Comparison of ENCODE assay signal across 8 mouse cellular contexts in genomic region chr6:115538645-115539429, GRCm38 (mm10). TPM values are rescaled to one million over a fixed set of nuclear protein-coding genes. Genes with fewer than 3 reads are reported as not detected.
DNase-seq lines count a peak whose midpoint lies in the region; ATAC-seq and TF ChIP-seq lines count a peak whose summit lies in the region.

No protein-coding gene starts in this region.

- no peaks in the 10 kb centered on the region for H3K27me3 ChIP-seq in forebrain, embryonic 12.5 days
- no peaks in the 10 kb centered on the region for H3K27me3 ChIP-seq in heart, postnatal 0 days (ENCODE audit: control insufficient read depth, insufficient read depth, low read length)
- H3K27me3 ChIP-seq in liver, embryonic 14.5 days (ENCODE audit: control insufficient read depth, insufficient read depth, low read length), result no peaks in the 10 kb centered on the region
- H3K27me3 ChIP-seq in neural tube, embryonic 12.5 days (replicated peaks), result no peaks in the 10 kb centered on the region
- no peaks in the 10 kb centered on the region for H3K27me3 ChIP-seq in stomach, postnatal 0 days (ENCODE audit: control insufficient read depth, insufficient read depth, low read length)

- TF ChIP-seq CTCF in heart, postnatal 0 days (IDR thresholded peaks at IDR 0.05; ENCODE audit: low read depth), result peak; percentile 94
- peak; percentile 92 for TF ChIP-seq CTCF in liver, embryonic 14.5 days (IDR thresholded peaks at IDR 0.05; ENCODE audit: low read depth)
- peak; percentile 94 for TF ChIP-seq CTCF in stomach, postnatal 0 days (IDR thresholded peaks at IDR 0.05; ENCODE audit: low read depth)

- H3K4me3 ChIP-seq in forebrain, embryonic 12.5 days (replicated peaks), result peak overlapping the region; percentile 25
- H3K4me3 ChIP-seq in heart, postnatal 0 days (ENCODE audit: low read depth, low read length), result peak overlapping the region; percentile 22; the same call in 1 of the 2 replicates
- no peak overlapping the region for H3K4me3 ChIP-seq in liver, embryonic 14.5 days (ENCODE audit: insufficient read depth in 1 of 2, low read depth in 2 of 2, low read length in 2 of 2)
- peak overlapping the region; percentile 18 for H3K4me3 ChIP-seq in neural tube, embryonic 12.5 days
- H3K4me3 ChIP-seq in stomach, postnatal 0 days (ENCODE audit: low read depth, low read length), result peak overlapping the region; percentile 6

- peak; percentile 90 for ATAC-seq in forebrain, embryonic 12.5 days (ENCODE audit: low FRiP score)
- ATAC-seq in heart, postnatal 0 days (ENCODE audit: insufficient read depth, low read depth), result peak; percentile 73
- ATAC-seq in liver, embryonic 14.5 days (ENCODE audit: insufficient read depth), result peak; percentile 54
- peak; percentile 84 for ATAC-seq in neural tube, embryonic 12.5 days (ENCODE audit: low FRiP score, low read depth)
- ATAC-seq in stomach, postnatal 0 days (ENCODE audit: low FRiP score, low TSS enrichment), result peak; percentile 91

- WGBS in forebrain, embryonic 12.5 days, result 21% methylated on average over 26 of the region's 26 CpGs
- 17% methylated on average over 26 of the region's 26 CpGs for WGBS in heart, postnatal 0 days
- WGBS in liver, embryonic 14.5 days (ENCODE audit: insufficient replicate concordance), result 13% methylated on average over 26 of the region's 26 CpGs
- 23% methylated on average over 26 of the region's 26 CpGs for WGBS in neural tube, embryonic 12.5 days
- WGBS in stomach, postnatal 0 days, result 16% methylated on average over 26 of the region's 26 CpGs

- no peaks in the 10 kb centered on the region for H3K36me3 ChIP-seq in forebrain, embryonic 12.5 days (replicated peaks)
- no peaks in the 10 kb centered on the region for H3K36me3 ChIP-seq in heart, postnatal 0 days (replicated peaks; ENCODE audit: control insufficient read depth, insufficient read depth, low read length)
- H3K36me3 ChIP-seq in liver, embryonic 14.5 days (replicated peaks; ENCODE audit: control insufficient read depth, insufficient read depth, low read depth), result no peaks in the 10 kb centered on the region
- no peaks in the 10 kb centered on the region for H3K36me3 ChIP-seq in neural tube, embryonic 12.5 days
- H3K36me3 ChIP-seq in stomach, postnatal 0 days (ENCODE audit: control insufficient read depth, insufficient read depth, low read length), result no peaks in the 10 kb centered on the region

- no peaks in the 10 kb centered on the region for H3K9me3 ChIP-seq in forebrain, embryonic 12.5 days
- H3K9me3 ChIP-seq in heart, postnatal 0 days (replicated peaks; ENCODE audit: control insufficient read depth, low read length), result no peaks in the 10 kb centered on the region
- H3K9me3 ChIP-seq in liver, embryonic 14.5 days (ENCODE audit: control insufficient read depth, low read length), result no peaks in the 10 kb centered on the region
- H3K9me3 ChIP-seq in neural tube, embryonic 12.5 days, result no peaks in the 10 kb centered on the region
- H3K9me3 ChIP-seq in stomach, postnatal 0 days (ENCODE audit: control insufficient read depth, low read length), result no peaks in the 10 kb centered on the region

- H3K27ac ChIP-seq in forebrain, embryonic 12.5 days, result no peak overlapping the region
- peak overlapping the region; percentile 39; the same call in 1 of the 2 replicates for H3K27ac ChIP-seq in heart, postnatal 0 days (ENCODE audit: low read depth)
- no peak overlapping the region for H3K27ac ChIP-seq in liver, embryonic 14.5 days
- H3K27ac ChIP-seq in neural tube, embryonic 12.5 days, result no peak overlapping the region
- no peak overlapping the region for H3K27ac ChIP-seq in stomach, postnatal 0 days (replicated peaks)

- peak overlapping the region; percentile 55 for H3K9ac ChIP-seq in forebrain, embryonic 12.5 days
- H3K9ac ChIP-seq in heart, postnatal 0 days (replicated peaks; ENCODE audit: low read depth, low read length), result no peak overlapping the region
- H3K9ac ChIP-seq in liver, embryonic 14.5 days (replicated peaks), result no peak overlapping the region
- H3K9ac ChIP-seq in neural tube, embryonic 12.5 days, result peak overlapping the region; percentile 49
- 0 out of 2 replicates have a peak overlapping the region, but pooled peaks have one; percentile 8 for H3K9ac ChIP-seq in stomach, postnatal 0 days (ENCODE audit: low read length)

- DNase-seq in CD8-positive naive resting alpha-beta T cell, adult 2 months (ENCODE audit: low read depth in 2 of 2, low spot score in 2 of 2), result peak; percentile 72 to 77
- DNase-seq in c-Kit-positive CD71-negative TER-119-negative erythroid progenitor cells, embryonic 14.5 days (ENCODE audit: low read depth), result peak; percentile 73
- DNase-seq in heart, postnatal 0 days (ENCODE audit: low spot score), result peak; percentile 72
- DNase-seq in kidney, postnatal 36 days, result peak; percentile 66 to 82
- peak in 1 of 3 experiments; percentile 47 for DNase-seq in liver, embryonic 14.5 days (ENCODE audit: low read depth in 3 of 3, low spot score in 3 of 3)
- peak; percentile 94 for DNase-seq in stomach, postnatal 0 days (ENCODE audit: low spot score)

- H3K4me2 ChIP-seq in forebrain, embryonic 12.5 days, result peak overlapping the region; percentile 51
- peak overlapping the region; percentile 64 for H3K4me2 ChIP-seq in heart, postnatal 0 days (ENCODE audit: low read depth, low read length)
- H3K4me2 ChIP-seq in liver, embryonic 14.5 days (ENCODE audit: low read depth), result peak overlapping the region; percentile 34
- peak overlapping the region; percentile 58 for H3K4me2 ChIP-seq in neural tube, embryonic 12.5 days (replicated peaks)
- H3K4me2 ChIP-seq in stomach, postnatal 0 days (replicated peaks; ENCODE audit: low read depth), result peak overlapping the region; percentile 36

- 0 out of 2 replicates have a peak, but pooled peaks cover 2% of the 10 kb centered on the region for H3K4me1 ChIP-seq in forebrain, embryonic 12.5 days
- H3K4me1 ChIP-seq in heart, postnatal 0 days (ENCODE audit: control insufficient read depth, insufficient read depth), result peaks cover 8% of the 10 kb centered on the region; the same call in 1 of the 2 replicates
- H3K4me1 ChIP-seq in liver, embryonic 14.5 days (replicated peaks; ENCODE audit: control insufficient read depth in 2 of 2, insufficient read depth in 2 of 2, low read length in 1 of 2), result peaks cover 0 to 14% of the 10 kb centered on the region in 2 experiments; a peak in 3 of 4 replicates
- peaks cover 2% of the 10 kb centered on the region for H3K4me1 ChIP-seq in neural tube, embryonic 12.5 days
- no peaks in the 10 kb centered on the region for H3K4me1 ChIP-seq in stomach, postnatal 0 days (replicated peaks; ENCODE audit: control insufficient read depth, insufficient read depth)

- TF ChIP-seq EP300 in heart, postnatal 0 days (IDR thresholded peaks at IDR 0.05; ENCODE audit: low read depth), result no peak
- no peak for TF ChIP-seq EP300 in liver, embryonic 14.5 days (IDR thresholded peaks at IDR 0.05; ENCODE audit: low read depth)
- TF ChIP-seq EP300 in stomach, postnatal 0 days (optimal IDR thresholded peaks at IDR 0.05), result no peak

RNA-seq across cellular contexts. Expression of gene Tsen2, which starts 5.6 kb away (rescaled TPM):
- 30.3 and 30.9 TPM in 2 replicates for polyA plus RNA-seq in forebrain, embryonic 12.5 days (2016; fragmentation: Nextera tagmentation; extraction: Ambion mirVana)
- 6.0 and 11.5 TPM in 2 replicates for total RNA-seq in heart, postnatal 0 days (2014; rRNA removed; ENCODE audit: low replicate concordance)
- 12.6 and 14.1 TPM in 2 replicates for polyA plus RNA-seq in heart, postnatal 0 days (2015; fragmentation: Nextera tagmentation; extraction: Ambion mirVana)
- polyA plus RNA-seq in liver, embryonic 14.5 days (2012; rRNA removed), result 3.9 and 4.7 TPM in 2 replicates
- 10.7 and 11.0 TPM in 2 replicates for polyA plus RNA-seq in liver, embryonic 14.5 days (2014; fragmentation: Nextera tagmentation; extraction: Ambion mirVana)
- polyA plus RNA-seq in neural tube, embryonic 12.5 days (2016; fragmentation: Nextera tagmentation; extraction: Ambion mirVana), result 28.2 and 31.6 TPM in 2 replicates
- polyA plus RNA-seq in stomach, postnatal 0 days (2015; fragmentation: Nextera tagmentation; extraction: Ambion mirVana), result 10.0 and 11.1 TPM in 2 replicates

RNA-seq across cellular contexts. Expression of gene Mkrn2os, which starts 53.5 kb away (rescaled TPM):
- 0.28 and 0.32 TPM in 2 replicates for polyA plus RNA-seq in forebrain, embryonic 12.5 days (2016; fragmentation: Nextera tagmentation; extraction: Ambion mirVana)
- not detected in 2 replicates for total RNA-seq in heart, postnatal 0 days (2014; rRNA removed; ENCODE audit: low replicate concordance)
- polyA plus RNA-seq in heart, postnatal 0 days (2015; fragmentation: Nextera tagmentation; extraction: Ambion mirVana), result 0.37 and 0.44 TPM in 2 replicates
- polyA plus RNA-seq in liver, embryonic 14.5 days (2012; rRNA removed), result 5.3 and 6.0 TPM in 2 replicates
- 7.1 and 8.0 TPM in 2 replicates for polyA plus RNA-seq in liver, embryonic 14.5 days (2014; fragmentation: Nextera tagmentation; extraction: Ambion mirVana)
- 0.23 and 0.34 TPM in 2 replicates for polyA plus RNA-seq in neural tube, embryonic 12.5 days (2016; fragmentation: Nextera tagmentation; extraction: Ambion mirVana)
- polyA plus RNA-seq in stomach, postnatal 0 days (2015; fragmentation: Nextera tagmentation; extraction: Ambion mirVana), result 27.4 and 30.5 TPM in 2 replicates

Comparison
In these comparisons a context has a peak if more than half of its experiments do, and no peak if none do; other contexts are left out.
1. H3K4me3 ChIP-seq: peak in forebrain, embryonic 12.5 days (single experiment), heart, postnatal 0 days (single experiment), neural tube, embryonic 12.5 days (single experiment) and stomach, postnatal 0 days (single experiment); none in liver, embryonic 14.5 days (0 of 2).
2. H3K9ac ChIP-seq: peak in forebrain, embryonic 12.5 days (single experiment), neural tube, embryonic 12.5 days (single experiment) and stomach, postnatal 0 days (single experiment); none in heart, postnatal 0 days (single experiment) and liver, embryonic 14.5 days (single experiment).
3. Peak in every context shown above with its lines, with median percentiles within 50 percentile points of each other: ATAC-seq, H3K4me2 ChIP-seq and CTCF ChIP-seq.